Mouse (Mus musculus) kidney, adult 9 months (tissue): ENCODE results near the gene Gm20765.
"Not testable (repeated sequence)": the region's sequence is repeated elsewhere in the genome, so short reads cannot be mapped to it uniquely, and the experiment has no call there.

Experiments used
- DNase-seq: peaks from one replicate; pipeline ENCODE4 v3.0.0; 2022

Gene Gm20765

DNA sequence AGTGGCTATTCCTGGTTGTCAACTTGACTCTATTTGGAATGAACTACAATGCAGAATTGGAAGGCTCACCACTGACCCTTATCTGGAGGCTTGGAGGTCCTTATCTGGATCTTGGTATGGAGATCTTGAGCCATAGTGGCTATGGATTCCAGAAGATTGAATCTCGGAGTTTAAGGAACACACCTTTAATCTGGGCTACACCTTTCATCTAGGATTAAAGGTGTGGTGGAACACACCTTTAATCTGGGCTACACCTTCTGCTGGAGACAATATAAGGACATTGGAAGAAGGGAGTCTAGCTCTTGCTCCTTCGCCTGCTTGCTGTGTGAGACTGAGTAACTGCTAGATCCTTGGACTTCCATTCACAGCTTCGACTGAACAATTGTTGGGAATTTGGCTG is at the start of gene Gm20765:
TSS of gene Gm20765 (plus strand) at position 301 of the 400 bp plus-strand sequence.
- not testable (repeated sequence) for DNase-seq

DNA sequence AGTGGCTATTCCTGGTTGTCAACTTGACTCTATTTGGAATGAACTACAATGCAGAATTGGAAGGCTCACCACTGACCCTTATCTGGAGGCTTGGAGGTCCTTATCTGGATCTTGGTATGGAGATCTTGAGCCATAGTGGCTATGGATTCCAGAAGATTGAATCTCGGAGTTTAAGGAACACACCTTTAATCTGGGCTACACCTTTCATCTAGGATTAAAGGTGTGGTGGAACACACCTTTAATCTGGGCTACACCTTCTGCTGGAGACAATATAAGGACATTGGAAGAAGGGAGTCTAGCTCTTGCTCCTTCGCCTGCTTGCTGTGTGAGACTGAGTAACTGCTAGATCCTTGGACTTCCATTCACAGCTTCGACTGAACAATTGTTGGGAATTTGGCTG is 42.6 kb upstream of the Gm20765 start, which contains the start of gene Gm21293:
TSS of gene Gm21293 (plus strand) at position 301 of the 400 bp plus-strand sequence.
- DNase-seq = not testable (repeated sequence)

DNA sequence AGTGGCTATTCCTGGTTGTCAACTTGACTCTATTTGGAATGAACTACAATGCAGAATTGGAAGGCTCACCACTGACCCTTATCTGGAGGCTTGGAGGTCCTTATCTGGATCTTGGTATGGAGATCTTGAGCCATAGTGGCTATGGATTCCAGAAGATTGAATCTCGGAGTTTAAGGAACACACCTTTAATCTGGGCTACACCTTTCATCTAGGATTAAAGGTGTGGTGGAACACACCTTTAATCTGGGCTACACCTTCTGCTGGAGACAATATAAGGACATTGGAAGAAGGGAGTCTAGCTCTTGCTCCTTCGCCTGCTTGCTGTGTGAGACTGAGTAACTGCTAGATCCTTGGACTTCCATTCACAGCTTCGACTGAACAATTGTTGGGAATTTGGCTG is 34.1 kb upstream of the Gm20765 start, which contains the start of gene Gm6763:
TSS of gene Gm6763 (plus strand) at position 301 of the 400 bp plus-strand sequence.
- DNase-seq = not testable (repeated sequence)

DNA sequence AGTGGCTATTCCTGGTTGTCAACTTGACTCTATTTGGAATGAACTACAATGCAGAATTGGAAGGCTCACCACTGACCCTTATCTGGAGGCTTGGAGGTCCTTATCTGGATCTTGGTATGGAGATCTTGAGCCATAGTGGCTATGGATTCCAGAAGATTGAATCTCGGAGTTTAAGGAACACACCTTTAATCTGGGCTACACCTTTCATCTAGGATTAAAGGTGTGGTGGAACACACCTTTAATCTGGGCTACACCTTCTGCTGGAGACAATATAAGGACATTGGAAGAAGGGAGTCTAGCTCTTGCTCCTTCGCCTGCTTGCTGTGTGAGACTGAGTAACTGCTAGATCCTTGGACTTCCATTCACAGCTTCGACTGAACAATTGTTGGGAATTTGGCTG is 25.6 kb upstream of the Gm20765 start, which contains the start of gene Gm8764:
TSS of gene Gm8764 (plus strand) at position 301 of the 400 bp plus-strand sequence.
- not testable (repeated sequence) for DNase-seq

DNA sequence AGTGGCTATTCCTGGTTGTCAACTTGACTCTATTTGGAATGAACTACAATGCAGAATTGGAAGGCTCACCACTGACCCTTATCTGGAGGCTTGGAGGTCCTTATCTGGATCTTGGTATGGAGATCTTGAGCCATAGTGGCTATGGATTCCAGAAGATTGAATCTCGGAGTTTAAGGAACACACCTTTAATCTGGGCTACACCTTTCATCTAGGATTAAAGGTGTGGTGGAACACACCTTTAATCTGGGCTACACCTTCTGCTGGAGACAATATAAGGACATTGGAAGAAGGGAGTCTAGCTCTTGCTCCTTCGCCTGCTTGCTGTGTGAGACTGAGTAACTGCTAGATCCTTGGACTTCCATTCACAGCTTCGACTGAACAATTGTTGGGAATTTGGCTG is 17.1 kb upstream of the Gm20765 start, which contains the start of gene Gm21304:
TSS of gene Gm21304 (plus strand) at position 301 of the 400 bp plus-strand sequence.
- not testable (repeated sequence) for DNase-seq

DNA sequence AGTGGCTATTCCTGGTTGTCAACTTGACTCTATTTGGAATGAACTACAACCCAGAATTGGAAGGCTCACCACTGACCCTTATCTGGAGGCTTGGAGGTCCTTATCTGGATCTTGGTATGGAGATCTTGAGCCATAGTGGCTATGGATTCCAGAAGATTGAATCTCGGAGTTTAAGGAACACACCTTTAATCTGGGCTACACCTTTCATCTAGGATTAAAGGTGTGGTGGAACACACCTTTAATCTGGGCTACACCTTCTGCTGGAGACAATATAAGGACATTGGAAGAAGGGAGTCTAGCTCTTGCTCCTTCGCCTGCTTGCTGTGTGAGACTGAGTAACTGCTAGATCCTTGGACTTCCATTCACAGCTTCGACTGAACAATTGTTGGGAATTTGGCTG is 8.6 kb upstream of the Gm20765 start, which contains the start of gene Gm21312:
TSS of gene Gm21312 (plus strand) at position 301 of the 400 bp plus-strand sequence.
- not testable (repeated sequence) for DNase-seq

DNA sequence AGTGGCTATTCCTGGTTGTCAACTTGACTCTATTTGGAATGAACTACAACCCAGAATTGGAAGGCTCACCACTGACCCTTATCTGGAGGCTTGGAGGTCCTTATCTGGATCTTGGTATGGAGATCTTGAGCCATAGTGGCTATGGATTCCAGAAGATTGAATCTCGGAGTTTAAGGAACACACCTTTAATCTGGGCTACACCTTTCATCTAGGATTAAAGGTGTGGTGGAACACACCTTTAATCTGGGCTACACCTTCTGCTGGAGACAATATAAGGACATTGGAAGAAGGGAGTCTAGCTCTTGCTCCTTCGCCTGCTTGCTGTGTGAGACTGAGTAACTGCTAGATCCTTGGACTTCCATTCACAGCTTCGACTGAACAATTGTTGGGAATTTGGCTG is 8.4 kb downstream of the Gm20765 start, which contains the start of gene Gm4340:
TSS of gene Gm4340 (plus strand) at position 301 of the 400 bp plus-strand sequence.
- DNase-seq = not testable (repeated sequence)

DNA sequence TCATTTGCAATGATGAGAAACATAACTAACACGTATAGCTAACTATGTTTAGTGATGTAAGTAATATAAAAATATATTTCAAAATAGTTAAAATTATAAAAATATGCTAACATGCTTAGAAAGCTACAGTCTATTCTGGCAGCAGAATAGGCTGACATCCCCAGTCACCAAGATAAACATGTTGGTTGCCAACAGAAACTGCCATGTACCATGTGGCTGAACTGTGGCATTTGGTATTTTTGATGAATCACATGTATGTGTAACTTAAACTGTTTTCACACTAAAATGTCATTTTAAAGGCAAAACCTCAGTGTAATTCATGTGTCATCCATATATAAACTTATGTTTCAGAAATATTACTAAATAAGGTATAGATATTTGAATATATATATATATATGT is 24.3 kb downstream of the Gm20765 start:
- DNase-seq = no peak

DNA sequence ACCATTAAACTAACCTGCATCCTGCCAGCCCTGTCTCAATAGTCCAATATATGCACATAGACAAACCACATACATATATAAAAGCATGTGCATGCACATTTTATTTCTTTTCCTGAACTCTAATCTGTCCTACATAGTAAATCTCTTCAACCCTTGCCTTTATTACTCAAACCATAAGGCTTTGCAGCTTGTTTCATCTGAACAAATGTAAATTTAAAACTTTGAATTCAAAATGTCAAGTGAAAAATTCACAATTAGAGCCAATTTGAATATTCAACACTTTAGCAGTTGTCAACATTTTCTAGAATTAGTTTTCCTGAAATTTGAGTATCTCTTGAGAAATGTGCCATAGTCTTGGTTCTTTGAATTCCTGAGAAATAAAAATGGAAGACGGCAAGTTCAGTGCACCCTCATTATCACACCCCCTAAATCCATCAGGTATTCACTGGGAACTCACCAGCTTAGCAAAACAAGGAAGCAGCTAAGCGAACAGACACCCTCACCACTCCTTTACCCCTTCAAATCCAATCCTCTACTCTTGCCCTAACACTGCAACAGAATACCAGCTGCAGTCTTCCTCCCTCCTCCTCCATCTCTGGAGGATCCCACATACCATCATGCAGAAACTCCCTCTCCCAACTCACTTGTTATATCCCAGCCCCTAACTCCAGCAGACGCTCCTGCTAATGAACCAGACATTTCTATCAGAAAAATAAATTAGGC is 25.1 kb downstream of the Gm20765 start:
- DNase-seq = no peak

DNA sequence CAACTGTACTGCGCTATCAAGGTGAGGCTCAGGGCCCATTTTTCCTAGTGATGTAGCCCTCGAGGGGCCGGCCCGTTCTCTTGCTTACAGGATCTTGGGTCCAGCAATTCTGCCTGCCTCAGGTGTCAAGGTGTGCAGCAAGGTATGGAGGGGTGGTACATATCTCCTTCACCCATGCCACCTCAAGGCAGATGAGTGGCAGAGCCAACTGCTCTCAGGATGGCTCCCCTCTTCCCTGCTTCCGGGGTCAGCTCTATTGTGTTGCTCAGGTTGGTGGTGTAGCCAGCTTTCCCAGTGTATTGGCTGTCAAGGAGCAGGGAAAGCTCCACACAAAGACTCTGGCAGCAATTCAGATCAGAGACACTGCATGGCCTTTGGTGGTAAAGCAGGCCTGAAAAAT is 29.2 kb downstream of the Gm20765 start:
- no peak for DNase-seq

DNA sequence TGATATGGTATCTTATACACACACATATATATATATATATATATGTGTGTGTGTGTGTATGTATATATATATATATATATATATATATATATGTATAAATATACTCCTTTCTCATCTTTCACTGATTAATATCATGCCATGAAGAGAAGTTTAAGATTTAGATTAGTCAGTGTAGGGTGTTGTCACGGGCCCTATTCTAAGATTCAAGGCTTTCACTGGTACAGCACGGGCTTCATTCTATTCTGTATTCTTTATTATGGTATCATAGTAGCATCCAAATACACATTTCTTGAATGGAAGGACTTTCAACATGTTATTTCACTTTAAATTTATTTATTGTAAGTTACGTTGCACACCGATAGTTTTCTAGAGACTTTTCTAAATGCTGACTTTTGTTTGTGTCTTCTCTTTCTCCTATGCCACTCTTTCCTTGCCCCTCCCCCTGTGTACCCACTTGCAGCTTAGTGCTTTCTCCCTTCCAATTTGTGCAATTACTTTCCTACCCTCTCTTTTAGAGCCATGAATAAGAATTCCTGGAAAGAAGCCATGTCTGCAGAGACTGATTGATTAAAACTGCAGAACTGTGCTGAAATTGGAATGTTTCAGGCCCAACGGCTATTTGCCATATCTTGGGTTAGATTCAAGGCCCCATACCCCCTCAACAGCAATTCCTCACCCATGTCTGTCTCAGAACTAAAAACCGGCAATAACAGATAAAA is 35.1 kb downstream of the Gm20765 start:
- DNase-seq = no peak
